Mouse (Mus musculus) adrenal gland, postnatal 25 days (tissue): Measurements from ENCODE around the gene Gemin8. TPM values are rescaled to one million over a fixed set of nuclear protein-coding genes. Genes with fewer than 3 reads are reported as not detected.
A peak's percentile ranks its signal among the peaks of the same experiment; 100 is the strongest.

Source experiments
- DNase-seq: peaks from one replicate; pipeline ENCODE4 v3.0.0; 2021; ENCODE audit warnings: mixed read lengths
- long read RNA-seq: library from polyadenylated mRNA; stranded (forward); transcript quantifications from one replicate; pipeline ENCODE4 v2.0.0, GENCODE M21; 2021
- total RNA-seq: library from RNA; stranded (reverse); gene quantifications from 2 replicates; pipeline ENCODE4 v1.2.3, GENCODE M21; 2021

Gemin8 gene
- total RNA-seq, result 10.9 and 11.2 TPM in 2 replicates
- long read RNA-seq, partial matches to known transcripts, result 1 of 5 reads
- long read RNA-seq, other reads (novel, unspliced or antisense), result 4 of 5 reads

DNA sequence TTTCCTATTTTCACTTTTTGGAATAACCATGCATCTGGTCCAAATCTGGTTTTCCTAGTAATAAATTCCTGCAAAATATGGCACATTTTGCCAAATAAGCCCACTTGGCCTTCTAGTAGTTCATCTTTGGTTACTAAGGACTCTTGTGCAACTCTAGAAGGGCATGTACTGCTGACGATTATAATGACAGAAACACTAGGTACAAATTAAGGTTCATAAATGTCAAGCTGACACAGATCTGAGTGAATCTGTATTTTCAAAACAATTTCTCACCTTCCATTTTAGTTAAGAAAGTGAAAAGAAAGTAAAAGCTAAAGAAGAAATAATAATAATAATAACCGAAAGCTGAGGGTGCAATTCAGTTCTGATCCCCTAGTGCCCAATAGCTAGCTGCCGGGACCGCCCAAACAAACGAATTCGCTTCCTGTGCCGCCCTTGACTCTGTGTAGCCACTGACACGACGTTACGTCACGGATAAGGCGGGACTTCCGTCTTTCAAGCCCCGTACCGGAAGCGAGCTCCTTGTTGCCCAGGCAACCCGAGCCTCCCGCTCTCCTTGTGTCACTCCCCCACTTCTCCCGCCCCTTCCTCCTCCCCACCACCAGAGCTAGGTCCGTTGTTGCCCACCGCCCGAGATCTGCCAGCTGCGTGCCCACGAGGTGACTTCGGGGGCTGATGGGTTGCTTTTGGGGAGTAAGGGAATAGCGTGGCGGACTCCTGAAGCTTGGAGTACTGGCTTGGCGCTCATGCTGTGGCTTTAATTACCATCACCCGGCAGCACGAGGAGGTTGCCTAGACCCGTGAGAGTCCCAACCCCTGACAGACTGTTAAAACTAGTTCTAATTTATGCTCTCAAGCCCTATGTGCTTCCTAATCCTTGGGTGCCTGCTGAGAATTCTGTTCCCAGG is at the start of gene Gemin8:
Gemin8 (plus strand) TSS at position 563 of the 908 bp plus-strand sequence.
- DNase-seq, result peak; percentile 89

DNA sequence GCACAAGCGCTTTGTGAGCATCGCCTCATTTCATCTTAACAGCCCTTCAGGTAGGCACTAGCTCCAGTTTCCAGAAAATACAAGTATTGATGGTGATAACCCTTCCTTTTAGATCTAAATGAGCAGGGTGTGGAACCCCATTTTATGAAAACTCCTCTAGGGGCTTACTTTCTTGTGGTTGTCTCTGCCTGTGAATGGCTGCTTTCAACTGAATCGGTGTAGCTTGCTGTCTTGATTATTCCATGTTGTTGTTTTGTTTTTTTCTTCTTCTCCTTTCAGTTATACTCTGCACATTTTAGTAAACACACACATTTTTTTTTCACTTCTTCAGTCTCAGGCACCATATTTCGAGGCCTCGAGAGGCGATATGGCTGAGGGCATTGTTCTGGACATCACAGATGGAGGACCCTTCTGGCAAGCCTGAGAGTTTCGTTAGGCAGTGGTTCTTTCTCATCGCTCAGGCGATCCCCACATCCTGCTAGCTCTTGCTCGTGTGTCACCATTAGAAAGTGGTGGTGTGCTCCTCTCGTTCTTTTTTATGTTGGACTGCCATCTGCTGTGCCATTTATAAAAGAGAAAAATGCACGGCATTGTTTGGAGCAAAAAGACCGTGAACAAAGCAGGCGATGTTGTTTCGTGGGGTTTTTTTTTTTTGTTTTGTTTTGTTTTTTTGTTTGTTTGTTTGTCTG is 23.0 kb upstream of the Gemin8 start:
- no peak for DNase-seq

DNA sequence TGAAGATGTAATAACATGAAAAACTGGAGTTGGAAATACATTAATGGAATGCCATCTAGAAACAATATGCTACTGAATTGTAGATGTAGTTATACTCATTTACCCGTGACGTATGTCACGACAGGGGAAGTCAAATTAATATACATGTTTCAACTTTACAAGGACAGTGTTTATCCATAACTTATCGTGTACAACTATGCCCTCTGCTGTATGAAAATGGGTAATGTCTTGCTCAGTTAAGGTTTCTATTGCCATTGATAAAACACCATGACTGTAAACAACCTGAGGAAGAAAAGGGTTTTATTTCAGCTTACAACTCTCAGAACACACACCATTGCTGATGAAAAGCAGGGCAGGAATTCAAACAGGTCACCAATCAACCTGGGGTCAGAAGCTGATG is 7.5 kb upstream of the Gemin8 start:
- DNase-seq, result no peak

DNA sequence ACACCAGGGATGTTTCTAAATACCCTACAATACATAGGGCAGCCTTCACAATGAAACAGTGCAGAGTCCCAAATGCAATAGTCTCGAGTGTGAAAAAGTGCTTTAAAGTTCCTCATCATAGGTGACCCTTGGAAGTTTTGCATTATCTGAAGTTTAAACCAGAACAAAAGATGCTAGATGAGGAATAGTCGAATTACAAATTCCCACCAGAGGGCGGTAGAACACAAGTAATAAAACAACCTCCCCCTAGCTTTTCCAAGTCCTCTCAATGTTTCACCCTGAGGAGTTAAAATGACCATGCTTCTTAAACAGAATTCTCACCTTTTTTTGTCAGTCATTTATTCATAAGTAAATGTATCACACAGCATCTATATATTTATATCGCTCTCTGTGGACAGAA is 2.9 kb upstream of the Gemin8 start:
- no peak for DNase-seq

DNA sequence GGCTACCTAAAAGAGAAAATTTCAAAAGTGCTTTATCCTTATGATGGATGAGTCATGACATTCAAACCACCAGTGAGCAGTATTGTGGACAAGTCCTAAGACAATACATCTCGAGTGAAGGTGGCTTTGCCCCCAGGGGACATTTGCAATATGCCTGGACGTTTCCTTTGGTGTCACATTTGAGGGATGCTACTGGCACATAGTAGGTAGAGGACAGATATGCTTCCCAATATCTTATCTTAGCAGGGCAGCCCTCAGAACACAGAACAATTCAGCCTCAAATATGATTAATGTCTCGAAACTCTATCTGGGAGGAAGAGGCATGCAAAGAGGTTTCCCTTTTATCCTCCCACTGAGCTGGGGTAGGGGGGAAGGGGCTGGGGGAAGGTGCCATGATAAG is 2.3 kb upstream of the Gemin8 start:
- no peak for DNase-seq

DNA sequence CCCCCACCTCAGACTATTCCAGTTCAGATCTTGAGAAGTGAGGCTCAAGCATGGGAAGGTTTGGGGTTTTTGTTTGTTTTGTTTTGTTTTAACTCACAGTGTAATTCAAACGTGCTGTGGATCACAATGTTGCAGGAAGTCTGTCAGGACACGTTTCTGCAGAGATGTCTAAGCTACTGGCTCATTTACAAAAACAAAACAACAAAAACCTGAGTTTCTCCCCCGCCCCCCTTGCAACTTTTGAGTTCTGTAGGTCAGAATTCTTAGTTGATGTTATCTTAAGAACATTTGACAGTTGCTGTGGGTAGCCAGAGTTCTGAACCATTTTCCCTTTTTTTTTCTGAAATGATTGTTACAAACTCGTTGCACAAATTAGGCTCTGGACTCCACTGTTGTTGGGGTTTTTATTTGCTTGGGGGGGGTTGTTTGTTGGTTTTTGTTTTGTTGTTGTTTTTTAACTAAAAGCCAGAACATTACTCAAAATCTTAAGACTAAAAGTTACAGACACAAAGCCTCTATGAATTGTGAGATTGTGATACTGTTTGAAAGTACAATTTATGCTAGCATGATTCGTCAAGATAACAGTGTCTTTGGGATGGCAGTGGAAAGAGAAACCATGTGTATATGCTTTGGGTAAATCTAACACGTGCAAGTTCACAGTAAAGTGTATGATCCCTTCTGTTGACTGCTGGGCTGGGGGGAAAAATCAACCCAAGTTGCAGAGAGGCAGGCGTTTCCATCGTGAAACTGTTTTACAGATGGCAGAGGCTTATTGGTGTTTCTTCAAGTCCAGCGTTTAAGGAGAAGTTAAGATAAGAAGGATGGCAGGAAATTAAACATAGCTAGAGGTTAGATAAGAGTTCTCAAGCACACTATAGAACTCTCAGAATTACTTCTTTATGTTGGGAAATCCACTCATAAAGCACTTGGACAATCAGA is 815 bp downstream of the Gemin8 start:
- no peak for DNase-seq

DNA sequence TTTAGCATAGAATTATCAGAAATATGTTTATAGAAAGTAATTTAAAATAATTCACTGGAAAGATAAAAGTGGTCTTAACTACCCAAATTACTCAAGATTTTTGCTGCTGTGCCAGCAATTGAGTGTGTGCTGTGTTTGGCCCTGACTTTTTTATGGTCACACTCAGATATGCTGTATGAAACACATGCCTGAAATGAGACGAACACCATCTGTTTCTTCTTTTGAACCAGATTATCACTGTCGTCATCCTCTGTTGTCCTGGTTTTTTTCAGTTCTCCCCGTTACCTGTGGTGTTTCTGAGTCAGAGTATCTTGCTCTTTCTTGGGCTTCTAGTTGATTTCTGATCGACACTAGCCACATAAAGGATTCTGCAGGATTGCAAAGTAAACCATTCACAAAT is 1.8 kb downstream of the Gemin8 start:
- DNase-seq, result no peak

DNA sequence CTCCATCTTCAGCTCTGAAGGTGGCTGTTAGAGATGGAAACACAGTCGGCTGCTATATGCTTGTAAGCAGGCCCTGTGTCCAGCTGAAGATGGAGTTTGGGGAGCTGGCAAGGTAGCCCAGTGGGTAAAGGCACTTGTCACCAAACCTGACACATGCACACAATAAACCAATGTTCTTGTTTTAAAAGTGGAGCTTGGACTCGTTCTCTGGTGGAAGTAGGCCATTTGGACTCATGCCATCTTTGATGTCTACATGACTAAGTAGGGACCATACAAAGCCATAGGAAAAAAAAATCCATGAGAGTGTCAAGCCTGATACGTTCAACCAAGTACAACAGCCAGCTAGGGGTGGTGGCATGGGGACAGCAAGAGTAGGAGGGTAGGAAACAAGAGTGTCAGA is 2.4 kb downstream of the Gemin8 start:
- DNase-seq, result no peak

DNA sequence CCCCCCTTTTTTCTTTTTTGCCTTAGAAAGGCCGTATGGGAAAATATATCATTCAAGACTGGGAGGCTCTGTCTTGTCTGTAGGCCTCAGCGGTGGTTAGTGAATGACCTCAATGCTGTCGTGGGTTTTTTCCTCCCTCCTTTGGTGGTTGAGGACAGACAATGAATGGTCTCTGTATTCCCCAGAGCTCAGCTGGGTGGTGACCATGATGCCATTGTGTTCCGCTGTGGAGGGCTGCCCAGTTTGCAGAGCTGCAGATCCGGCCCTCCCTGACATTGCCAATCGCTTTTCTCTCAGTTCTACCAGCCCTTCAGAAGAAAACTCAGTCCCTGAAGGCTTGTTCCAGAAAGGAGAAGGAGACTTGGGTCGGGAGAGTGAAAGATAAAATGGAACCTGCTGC is 3.5 kb downstream of the Gemin8 start:
- no peak for DNase-seq

DNA sequence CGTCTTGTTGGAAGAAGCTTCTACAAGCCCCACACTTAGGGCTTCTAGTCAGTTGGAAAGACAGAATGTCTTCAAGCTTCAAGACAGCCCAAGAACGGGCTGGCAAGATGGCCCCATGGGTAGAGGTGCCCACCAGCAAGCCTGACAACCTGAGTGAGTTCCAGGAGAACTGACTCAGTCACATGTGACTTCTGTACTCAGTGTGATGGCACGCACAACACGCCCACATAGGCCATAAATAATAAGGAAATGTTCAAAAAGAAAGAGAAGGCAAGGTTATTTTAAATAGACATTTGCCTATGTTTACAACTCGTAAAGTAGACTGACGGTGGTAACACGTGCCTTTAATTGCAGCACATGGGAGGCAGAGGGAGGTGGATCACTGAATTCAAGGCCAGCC is 7.7 kb downstream of the Gemin8 start:
- no peak for DNase-seq

DNA sequence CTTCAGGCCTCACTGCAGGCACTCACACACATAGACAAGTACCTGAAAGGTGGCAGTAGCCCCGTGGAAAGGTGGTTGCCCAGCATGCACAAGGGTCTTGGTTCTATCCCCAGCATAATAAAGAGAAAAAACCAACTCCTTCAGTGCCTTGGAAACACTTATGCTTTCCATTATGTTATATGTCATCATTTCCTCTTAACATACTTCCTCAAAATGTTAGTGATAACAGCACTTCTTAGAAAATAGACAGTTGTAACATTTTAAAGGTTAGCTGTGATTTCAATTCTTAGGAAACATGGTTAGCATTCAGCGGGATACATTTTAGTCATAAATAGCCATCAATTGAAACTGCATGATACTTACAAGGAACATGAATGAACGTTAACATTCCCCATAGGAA is 12.8 kb downstream of the Gemin8 start:
- DNase-seq, result no peak

DNA sequence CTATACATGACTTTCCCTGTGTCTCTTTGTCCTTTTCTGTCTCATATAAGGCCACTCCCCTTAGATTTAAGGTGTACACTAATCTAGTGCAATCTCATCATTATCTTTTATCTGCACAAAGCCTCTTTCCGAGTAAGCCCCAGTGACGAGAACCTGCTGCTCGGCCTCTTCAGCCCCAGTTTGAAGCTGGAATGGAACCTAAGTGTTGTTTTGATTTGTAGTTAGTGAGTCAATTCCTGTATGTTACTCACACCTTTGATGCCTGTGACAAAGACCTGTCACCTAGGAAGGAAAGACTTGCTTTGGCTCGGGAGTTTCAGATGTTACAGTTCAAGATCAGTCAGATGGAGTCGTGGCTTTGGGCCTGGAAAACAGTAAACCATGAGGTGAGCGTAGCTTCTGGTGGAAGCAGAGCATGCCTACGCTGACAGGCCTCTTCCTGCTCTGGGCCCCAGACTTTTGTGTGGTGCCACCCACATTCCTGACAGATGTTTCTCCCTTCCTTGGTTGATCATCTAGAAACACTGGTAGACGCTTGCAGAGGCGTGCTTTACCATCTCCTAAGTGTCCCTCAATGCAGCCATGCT is 15.2 kb downstream of the Gemin8 start:
- no peak for DNase-seq

DNA sequence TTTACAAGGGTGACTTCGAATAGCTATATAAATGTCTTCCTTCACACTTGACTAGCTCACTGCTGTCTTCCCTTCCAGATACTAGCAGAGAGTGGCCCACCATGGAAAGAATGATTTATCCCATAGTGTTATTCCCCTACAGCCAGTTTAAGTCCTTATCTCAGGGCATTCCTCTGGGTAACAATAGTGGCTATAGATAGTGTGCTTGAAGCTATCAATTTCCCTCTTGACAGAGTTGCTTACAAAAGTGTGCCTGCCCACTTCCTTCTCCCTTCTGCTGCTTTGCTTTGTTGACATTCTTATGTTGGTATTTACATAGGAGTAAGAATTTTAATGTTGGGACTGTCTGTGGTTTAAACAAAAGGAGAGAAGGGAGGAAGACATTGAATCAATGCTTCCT is 17.5 kb downstream of the Gemin8 start:
- DNase-seq, result no peak

DNA sequence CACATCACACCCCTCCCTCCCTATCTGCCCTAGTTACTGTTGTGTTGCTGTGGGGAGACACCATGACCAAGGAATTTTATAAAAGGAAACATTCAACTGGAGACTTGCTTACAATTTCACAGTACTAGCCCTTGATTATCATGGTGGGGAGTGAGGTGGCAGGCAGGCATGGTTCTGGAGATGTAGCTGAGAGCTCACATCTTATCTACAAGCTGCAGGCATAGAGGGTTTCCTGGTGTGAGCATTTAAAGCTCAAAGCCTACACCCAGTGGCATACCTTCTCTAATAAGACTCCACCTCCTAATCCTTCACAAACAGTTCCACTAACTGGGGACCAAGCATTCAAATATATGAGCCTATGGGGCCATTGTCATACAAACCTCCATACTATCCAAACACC is 26.1 kb downstream of the Gemin8 start:
- DNase-seq, result no peak

DNA sequence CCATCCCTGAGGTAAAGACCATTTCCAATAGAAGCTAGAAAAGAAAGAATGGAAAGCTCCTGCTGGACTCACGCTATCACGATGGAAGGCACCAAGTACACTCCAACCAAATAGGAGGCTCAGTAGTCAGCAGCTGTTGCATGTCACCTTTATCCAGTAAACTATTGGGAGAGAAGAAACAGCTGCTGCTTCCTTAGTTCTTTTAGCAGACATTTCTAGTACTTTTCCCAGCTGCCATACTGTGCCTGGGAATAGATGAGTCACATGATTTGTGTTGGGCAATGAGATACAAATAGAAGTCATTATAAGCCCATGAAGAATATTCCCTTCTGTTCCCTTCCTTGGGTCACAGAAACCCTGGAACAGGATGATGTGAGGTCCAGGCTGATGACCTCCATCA is 28.0 kb downstream of the Gemin8 start:
- DNase-seq, result no peak

DNA sequence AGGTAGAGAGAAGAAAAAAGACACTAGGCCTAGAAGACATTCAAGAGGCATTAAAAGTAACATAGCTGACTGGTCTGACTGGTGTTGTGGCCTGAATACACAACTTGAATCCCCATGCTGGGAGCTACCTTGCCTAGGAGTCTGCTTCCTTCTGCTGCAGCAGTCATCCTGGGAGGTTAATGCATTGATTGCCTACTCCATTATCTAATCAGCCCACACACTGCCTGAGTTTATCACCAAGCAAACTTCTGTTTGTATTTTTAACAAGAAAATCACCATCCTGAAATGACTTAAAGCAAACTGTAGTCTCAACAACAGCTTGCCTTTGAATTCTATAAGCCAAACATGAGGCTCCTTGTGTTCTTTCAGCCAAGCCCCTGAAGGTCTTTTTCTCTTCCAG is 29.6 kb downstream of the Gemin8 start:
- DNase-seq, result no peak

DNA sequence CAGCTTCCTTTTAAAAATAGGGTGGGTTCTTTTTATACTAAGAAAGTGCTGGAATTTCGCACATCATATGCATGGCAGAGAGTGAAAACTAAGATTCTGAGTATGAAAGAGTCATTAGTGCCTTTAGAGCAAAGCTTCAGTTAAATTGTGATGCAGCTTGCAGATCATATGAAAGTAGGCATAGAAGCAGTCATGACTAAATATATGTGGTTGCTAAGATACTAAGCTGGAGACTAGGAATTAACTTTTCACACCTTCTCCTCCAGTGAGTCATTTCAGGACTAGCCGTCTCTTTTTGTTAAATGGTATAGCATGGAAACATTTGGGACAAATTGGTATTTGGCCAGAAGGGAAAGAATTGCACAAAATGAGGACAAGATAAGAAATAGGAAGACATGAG is 44.3 kb downstream of the Gemin8 start:
- DNase-seq, result no peak

DNA sequence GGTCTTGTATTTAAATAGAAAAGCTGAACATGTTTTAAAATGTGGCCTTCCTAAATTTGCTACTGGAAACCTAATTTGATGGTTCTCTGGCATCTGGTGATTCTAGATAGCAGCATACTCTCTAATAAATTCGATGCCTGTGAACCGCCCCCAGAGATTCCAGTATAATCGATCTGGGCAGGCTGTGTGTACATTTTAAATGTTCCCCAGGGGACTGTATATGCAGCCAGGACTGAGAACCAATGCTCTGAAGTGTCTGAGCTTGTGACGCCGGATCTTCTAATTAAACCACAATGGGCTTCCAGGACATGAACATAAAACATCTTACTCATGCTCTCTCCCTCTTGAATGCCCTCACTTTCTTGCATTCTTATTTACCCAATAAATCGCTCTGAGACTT is 46.0 kb downstream of the Gemin8 start:
- no peak for DNase-seq

DNA sequence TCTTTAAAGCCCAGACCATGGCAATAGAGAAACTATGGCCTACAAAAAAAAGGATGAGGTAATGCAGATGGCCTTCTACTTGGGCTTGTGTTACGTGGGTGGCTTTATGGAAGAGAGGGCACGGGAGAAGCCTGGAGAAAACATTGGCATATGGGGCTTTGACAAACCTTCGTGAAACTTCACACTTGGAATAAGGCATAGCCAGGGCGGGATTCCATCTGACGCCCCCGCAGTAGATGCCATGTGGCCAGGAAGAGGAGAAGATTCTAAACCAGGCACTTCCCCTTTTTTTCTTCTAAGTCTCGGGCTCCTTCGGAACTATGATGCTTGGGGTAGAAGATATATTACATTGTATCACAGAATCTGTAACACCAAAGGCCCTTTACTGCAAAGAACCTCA is 46.5 kb downstream of the Gemin8 start:
- no peak for DNase-seq

DNA sequence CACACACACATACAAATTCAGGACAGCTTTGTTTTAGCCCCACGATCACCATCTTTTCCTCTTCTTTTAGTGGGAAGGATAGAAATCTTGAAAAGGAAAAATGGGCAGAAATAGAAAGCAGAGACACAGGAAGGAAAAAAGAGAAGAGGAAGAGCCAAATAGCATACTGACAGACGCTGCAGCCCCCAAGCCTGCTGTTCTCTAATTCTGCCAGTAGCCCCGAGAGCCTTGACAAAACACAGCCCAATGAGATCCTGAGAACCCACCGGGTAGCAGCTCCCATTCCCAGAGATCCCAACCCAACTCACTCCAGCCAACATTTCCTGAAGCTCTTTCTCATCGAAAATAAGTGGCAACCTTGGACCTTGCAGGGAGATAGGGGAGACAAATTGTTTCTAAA is 49.1 kb downstream of the Gemin8 start:
- DNase-seq, result no peak

DNA sequence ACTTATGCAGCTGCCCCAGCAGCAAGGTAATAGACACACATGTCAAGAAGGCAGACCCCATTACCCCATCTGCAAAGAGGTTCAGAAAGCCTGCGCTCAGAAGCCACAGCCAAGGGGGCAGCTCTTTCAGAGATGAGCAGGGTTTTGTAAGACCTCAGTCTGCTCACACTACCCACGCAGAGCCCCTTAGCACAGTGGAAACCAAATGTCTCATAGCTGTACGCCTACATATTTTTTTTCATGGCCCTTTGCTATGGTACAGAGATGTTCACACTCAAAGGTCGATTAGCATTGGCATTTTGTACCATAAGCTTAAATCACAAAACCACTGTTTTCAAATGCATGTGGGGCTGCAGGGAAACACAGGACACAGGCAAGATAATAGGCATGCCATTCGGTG is 56.6 kb downstream of the Gemin8 start:
- no peak for DNase-seq

DNA sequence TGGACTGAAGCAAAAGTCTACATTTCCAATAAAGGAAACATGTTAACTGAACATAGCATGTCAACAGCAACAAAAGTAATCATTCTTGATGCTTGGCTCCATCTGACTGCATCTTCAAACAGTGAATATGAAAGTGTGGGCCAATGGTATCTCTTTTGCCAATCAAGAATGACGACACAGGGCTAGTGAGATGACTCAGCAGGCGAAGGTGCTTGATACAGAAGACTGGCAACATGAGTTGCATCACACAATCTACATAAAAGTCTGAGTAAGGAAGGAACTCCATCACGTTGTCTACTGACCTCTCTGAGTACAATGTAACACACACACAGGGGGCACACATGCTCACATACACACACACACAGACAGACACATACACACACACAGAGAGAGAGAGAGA is 59.5 kb downstream of the Gemin8 start:
- no peak for DNase-seq
